Mouse (Mus musculus): ENCODE data around the gene Vmn2r100. TPM values are rescaled to one million over a fixed set of nuclear protein-coding genes. Genes with fewer than 3 reads are reported as not detected.

Vmn2r100 gene
- not detected for total RNA-seq (2021)
- long read RNA-seq, experiment 1 = 0 reads
- long read RNA-seq, experiment 2 = 0 reads

GRCm38 (mm10) chr17:19504432-19504831 lies at the start of gene Vmn2r100:
Gene Vmn2r100 (plus strand): TSS chr17:19504732.
- no peak for DNase-seq (ENCODE audit: low spot score in 2 of 2)

DNA sequence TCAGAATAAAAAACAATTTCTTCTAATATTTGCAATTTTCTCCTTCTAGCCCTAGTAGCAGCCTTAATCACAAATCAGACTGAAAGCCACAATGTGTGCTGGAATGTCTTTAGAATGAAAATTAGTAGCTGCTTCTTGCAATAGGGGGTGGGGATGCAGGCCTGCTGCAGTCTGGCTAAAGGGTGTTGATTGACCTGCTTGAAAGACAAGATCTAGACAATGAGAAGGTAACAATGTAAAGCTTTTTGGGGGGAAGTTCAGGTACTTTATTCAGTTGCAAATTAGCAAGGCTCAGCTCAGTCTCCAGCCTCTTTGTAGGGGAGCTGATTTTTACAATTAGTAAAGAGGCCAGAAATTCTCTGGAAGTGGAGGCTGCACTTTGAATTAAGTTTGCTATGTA lies 21.7 kb upstream of the Vmn2r100 start:
- DNase-seq (ENCODE audit: low spot score in 2 of 2) = no peak

GRCm38 (mm10) chr17:19576927-19577326 lies 72.4 kb downstream of the Vmn2r100 start, which contains the start of gene Vmn2r101:
Gene Vmn2r101 (plus strand): TSS chr17:19577227.
- DNase-seq (ENCODE audit: low spot score in 2 of 2) = no peak

Other genes with a start within 250 kb of the Vmn2r100 start
- gene Vmn2r99, start 142.8 kb upstream of the Vmn2r100 start, total RNA-seq (2021) = not detected
- gene Vmn2r101, start 72.5 kb downstream of the Vmn2r100 start, total RNA-seq (2021) = not detected
- not detected for gene Vmn2r102, start 155.6 kb downstream of the Vmn2r100 start, total RNA-seq (2021)

All from gastrocnemius, postnatal 4 days (tissue).